Mouse (Mus musculus): ENCODE measurements around the gene Gpr22. TPM values are rescaled to one million over a fixed set of nuclear protein-coding genes. Genes with fewer than 3 reads are reported as not detected.

Gpr22 gene
- polyA plus RNA-seq (2015; fragmentation: Nextera tagmentation; extraction: Ambion mirVana), result 23.0 and 23.5 TPM in 2 replicates

GRCm38 (mm10) chr12:31713600-31713999, at the start of gene Gpr22:
Gene Gpr22, minus strand, starts transcription at chr12:31713947.

Other genes starting within 250 kb of the Gpr22 start
- gene Cbll1, start 214.3 kb downstream of the Gpr22 start, polyA plus RNA-seq (2015; fragmentation: Nextera tagmentation; extraction: Ambion mirVana), result 13.9 and 14.5 TPM in 2 replicates
- gene Slc26a4, start 154.0 kb downstream of the Gpr22 start, polyA plus RNA-seq (2015; fragmentation: Nextera tagmentation; extraction: Ambion mirVana), result 0.22 and 0.33 TPM in 2 replicates
- gene Bcap29, start 79.3 kb downstream of the Gpr22 start, polyA plus RNA-seq (2015; fragmentation: Nextera tagmentation; extraction: Ambion mirVana), result 34.9 and 35.6 TPM in 2 replicates
- 8.3 and 10.5 TPM in 2 replicates for gene Dus4l, start 59.1 kb downstream of the Gpr22 start, polyA plus RNA-seq (2015; fragmentation: Nextera tagmentation; extraction: Ambion mirVana)
- 19.7 and 20.1 TPM in 2 replicates for gene Cog5, start 59.1 kb downstream of the Gpr22 start, polyA plus RNA-seq (2015; fragmentation: Nextera tagmentation; extraction: Ambion mirVana)
- 30.3 and 34.1 TPM in 2 replicates for gene Hbp1, start 236.6 kb upstream of the Gpr22 start, polyA plus RNA-seq (2015; fragmentation: Nextera tagmentation; extraction: Ambion mirVana)

Measured in neural tube, postnatal 0 days (tissue).